Mouse (Mus musculus) right cerebral cortex, postnatal 14 days (tissue): ENCODE data around the gene Myo3a.
A peak's percentile ranks its signal among the peaks of the same experiment; 100 is the strongest.
"Not testable (repeated sequence)": the region's sequence is repeated elsewhere in the genome, so short reads cannot be mapped to it uniquely, and the experiment has no call there.

Source experiments
- DNase-seq: peaks from one replicate; pipeline ENCODE4 v3.0.0; 2022

Gene Myo3a

GRCm38 (mm10) chr2:22227308-22227707, at the start of gene Myo3a:
Gene Myo3a (plus strand): TSS chr2:22227503.
- no peak for DNase-seq

DNA sequence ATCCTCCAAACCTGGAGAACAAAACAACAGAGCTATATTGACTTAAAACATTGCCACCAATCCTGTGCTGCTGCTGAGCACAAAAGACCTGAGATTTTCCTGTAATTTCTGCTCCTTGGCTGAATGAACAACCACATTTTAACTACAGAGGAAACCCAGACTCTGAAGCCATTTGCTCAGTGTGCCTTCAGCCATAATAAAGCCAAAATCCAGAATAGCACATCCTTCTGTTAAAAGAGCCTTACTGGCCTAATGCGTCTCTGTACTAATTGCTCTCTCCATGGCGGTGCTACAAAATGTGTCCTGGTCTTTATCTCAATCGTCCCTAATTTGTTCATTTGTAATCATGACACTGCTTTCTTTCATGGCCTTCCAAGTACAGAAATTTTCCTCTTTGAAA, 23.2 kb downstream of the Myo3a start:
- DNase-seq = no peak

- DNase-seq = no peak
Measured at GRCm38 (mm10) chr2:22251045-22251444, 23.7 kb downstream of the Myo3a start.

DNA sequence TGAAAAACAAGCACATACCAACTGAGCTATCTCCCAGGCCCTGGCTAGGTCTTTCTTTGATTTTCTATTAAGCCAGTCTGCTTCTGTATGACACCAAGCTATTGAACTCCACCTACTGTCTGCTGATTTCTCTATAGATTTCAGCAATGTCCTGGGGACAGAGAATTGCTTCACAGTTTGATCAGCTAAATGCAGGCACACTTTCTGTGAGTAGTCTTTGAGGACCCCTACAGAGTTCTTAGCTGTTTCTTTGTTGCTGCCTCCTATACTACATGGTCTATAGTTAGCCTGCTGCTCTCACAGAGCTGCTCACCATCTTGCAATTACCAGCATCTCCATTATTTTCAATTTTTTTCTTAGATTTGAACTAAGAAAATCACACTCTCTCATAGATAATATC, 28.3 kb downstream of the Myo3a start:
- DNase-seq = no peak

DNA sequence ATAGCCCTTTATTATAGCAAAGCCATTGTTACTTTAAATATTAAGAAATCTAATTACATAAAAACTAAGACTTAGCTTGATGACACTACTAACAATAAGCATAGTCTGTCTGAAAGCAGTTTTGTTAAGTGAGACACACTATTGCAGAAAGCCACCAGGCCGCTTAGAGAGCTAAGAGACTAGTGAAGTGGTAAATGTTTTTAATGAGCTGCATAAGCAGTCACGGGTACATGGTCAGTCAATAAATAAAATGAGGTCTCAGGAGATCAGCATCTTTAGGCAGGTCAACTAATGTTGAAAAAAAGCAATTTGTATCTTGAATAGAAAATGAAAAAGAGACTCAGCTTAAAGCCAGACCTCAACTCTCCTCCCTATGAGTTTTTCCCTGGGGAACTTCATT, 44.3 kb downstream of the Myo3a start:
- no peak for DNase-seq

- no peak for DNase-seq
Measured at GRCm38 (mm10) chr2:22285366-22285765, 58.1 kb downstream of the Myo3a start.

DNA sequence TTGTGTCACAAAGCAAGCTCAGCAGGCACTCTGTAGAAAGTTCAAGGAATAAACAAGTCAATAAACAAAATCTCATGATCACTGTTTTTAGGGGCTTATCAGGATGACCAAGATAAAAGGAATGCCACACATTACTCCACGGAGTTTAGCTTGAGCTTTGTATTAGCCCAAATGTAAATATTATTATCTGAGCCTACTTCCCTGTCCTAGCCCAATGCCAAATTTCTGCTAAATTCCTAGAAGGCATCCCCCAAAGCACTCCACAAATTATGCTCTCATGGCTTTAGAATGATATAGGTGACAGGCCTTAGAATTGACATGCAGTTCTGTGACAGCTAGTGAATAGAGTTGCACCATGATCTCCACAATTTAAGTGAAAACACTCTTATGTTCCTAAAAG, 58.5 kb downstream of the Myo3a start:
- DNase-seq = no peak

- no peak for DNase-seq
Measured at GRCm38 (mm10) chr2:22293579-22294446, 66.5 kb downstream of the Myo3a start.

DNA sequence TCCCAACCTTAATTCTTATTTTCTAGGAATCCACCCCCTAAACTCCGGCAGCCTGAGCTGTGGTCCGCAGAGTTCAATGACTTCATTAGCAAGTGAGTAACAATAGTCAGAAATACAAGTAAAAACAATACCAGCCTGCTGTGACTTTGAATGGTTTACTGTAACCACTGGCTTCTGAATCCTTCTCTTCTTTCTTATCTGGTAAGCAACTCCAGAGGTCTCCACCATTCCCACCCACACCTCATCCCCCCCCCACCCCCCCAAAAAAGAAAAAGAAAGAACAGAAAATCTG, 67.1 kb downstream of the Myo3a start:
- no peak for DNase-seq

GRCm38 (mm10) chr2:22297913-22298312, 70.6 kb downstream of the Myo3a start:
- no peak for DNase-seq

GRCm38 (mm10) chr2:22338269-22338857, 111.1 kb downstream of the Myo3a start:
- peak; percentile 7 for DNase-seq

DNA sequence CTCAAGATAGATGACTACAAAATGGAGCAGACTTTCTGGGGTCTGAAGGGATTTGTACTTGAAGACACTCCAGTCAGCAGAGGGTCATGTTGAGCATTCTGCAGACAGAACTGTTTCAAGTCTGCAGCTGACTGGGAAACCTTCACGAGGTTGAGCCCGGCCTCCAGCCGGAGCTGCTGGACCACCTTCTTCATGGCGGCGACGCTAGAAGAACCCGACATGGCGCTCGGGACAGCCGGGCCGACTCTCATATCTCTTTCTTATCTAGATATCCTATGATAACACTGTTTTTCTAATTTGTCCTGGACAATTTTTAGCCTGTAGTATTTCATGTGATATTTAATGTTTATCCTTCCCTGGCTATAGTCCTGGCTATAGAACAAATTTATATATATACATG, 183.2 kb downstream of the Myo3a start:
- DNase-seq = not testable (repeated sequence)

DNA sequence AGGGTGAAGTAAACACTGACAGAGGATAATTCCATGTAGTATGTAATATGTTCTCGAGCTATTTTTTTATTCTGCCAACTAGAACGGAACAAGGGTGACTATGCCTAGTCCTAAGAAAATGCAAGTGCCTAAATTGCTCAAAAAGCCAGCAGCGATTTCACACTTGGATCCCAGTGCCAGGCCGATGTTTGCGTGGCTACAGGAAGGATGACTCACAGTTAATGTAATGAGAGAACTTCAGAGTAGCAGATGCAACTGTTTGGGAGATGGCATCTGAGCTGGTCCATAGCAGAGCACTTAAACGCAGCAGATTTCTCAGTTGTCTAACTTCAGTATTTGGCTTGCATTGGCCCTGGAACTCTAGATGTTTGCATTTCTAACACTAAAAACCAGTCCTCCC, 321.1 kb downstream of the Myo3a start:
- no peak for DNase-seq

- DNase-seq = not testable (repeated sequence)
Measured at GRCm38 (mm10) chr2:22587469-22588169, 360.3 kb downstream of the Myo3a start.

- DNase-seq = not testable (repeated sequence)
Measured at GRCm38 (mm10) chr2:22588170-22588541, 360.9 kb downstream of the Myo3a start.

DNA sequence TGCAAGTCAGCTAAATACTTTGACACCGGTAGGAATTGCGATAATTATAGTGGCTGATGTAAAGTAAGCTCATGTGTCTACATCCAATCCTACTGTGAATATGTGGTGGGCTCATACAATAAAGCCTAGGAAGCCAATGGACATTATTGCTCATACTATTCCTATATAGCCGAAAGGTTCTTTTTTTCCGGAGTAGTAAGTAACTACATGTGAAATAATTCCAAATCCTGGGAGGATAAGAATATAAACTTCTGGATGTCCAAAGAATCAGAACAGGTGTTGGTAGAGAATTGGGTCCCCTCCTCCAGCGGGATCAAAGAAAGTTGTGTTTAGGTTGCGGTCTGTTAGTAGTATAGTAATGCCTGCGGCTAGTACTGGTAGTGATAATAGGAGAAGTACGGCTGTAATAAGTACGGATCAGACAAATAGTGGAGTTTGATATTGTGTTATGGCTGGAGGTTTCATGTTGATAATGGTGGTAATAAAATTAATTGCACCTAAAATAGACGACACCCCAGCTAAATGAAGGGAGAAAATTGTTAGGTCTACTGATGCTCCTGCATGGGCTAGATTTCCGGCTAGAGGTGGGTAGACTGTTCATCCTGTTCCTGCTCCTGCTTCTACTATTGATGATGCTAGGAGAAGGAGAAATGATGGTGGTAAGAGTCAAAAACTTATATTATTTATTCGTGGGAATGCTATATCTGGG, 361.5 kb downstream of the Myo3a start:
- DNase-seq = not testable (repeated sequence)

- DNase-seq = not testable (repeated sequence)
Measured at GRCm38 (mm10) chr2:22589382-22590205, 362.3 kb downstream of the Myo3a start.

DNA sequence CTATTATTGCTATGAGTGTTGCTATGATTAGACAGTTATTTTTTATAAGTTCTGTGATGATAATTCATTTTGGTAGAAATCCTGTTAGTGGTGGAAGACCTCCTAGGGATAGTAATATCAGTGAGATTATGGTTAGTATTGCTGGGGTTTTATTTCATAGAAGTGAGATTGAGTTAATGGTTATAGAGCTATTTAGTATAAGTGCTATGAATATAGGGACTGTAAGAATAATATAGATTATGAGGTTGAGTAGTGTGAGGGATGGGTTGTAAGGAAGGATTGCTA, 362.8 kb downstream of the Myo3a start:
- DNase-seq = no peak

GRCm38 (mm10) chr2:22617951-22618350, 390.6 kb downstream of the Myo3a start:
- no peak for DNase-seq

GRCm38 (mm10) chr2:22619416-22619815, 392.1 kb downstream of the Myo3a start:
- no peak for DNase-seq

DNA sequence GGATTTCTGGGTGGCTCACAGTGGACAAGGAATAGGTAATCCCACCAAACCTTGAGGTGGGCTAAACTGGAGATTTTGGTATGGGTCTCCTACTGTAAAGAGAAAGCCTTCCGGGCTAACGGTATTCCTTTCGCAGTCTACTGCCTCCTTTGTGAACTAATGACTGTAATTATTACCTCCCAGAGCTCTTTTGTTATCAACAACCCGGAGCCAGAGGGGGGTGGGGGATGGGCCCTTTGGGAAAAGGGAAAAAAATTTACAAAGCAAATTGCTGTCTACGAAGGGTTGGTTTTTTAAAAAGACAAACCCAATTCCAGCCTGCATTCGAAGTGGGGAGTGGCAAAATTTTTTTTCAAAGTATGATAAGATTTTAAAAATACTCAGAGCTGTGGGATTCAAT, 392.7 kb downstream of the Myo3a start:
- no peak for DNase-seq

- DNase-seq = no peak
Measured at GRCm38 (mm10) chr2:22620534-22620933, 393.2 kb downstream of the Myo3a start.
